Mouse (Mus musculus): ENCODE data around the gene Apoc2. TPM values are rescaled to one million over a fixed set of nuclear protein-coding genes. Genes with fewer than 3 reads are reported as not detected.
A peak's percentile ranks its signal among the peaks of the same experiment; 100 is the strongest.

Gene Apoc2
- polyA plus RNA-seq, 1 experiment, result 1.2 TPM

DNA sequence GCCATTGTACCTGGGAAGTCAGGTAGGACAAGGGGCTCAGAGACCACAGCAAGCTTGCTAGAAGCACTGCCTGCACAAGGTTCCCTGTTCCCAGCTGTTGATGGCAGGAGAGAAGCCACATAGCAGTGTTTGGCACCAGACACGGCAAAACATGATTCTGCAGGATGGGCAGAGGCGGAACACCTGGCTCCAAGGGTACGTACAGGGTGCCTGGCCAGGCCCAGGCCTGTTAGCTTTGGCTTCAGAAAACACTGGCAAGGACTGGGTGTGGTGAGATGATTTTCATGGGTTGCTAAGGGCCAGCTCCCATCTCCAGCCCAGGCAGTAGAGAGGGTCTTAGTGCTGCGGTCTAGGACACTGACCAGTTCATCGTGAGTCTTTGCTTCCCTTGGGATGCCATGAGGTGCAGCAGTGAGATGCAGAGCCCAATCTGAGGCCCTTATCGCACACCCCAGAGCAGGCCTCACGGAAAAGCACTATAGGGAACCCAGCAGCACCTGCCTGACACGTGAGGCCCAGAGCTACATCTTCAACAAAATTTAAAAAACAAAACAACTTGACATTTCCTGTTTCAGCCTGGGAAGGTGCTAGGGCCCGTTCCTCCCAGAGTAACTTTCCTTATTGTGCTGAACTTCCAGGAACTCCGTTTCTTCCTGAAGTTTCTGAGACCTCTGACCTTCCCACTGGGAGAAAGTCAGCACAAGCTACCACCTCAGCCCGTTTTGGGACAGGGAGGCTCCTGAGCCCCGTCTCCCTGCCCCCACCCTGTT, 22.7 kb upstream of the Apoc2 start:
- peaks cover 11% of the 10 kb centered on the region for H3K36me3 ChIP-seq (ENCODE audit: control insufficient read depth, insufficient read depth, low read length)
- no peaks in the 10 kb centered on the region for H3K27me3 ChIP-seq (ENCODE audit: control insufficient read depth, insufficient read depth, low read length)
- H3K4me1 ChIP-seq (ENCODE audit: control insufficient read depth, insufficient read depth, insufficient read length), result peaks cover 22% of the 10 kb centered on the region
- WGBS, result 56% methylated on average over 12 of the region's 12 CpGs
- H3K4me3 ChIP-seq (ENCODE audit: extremely low read depth, insufficient read depth, insufficient read length), result no peak overlapping the region
- peak overlapping the region; percentile 81 for H3K27ac ChIP-seq (ENCODE audit: insufficient read depth, low read length)
- no peak for TF ChIP-seq POLR2A (IDR thresholded peaks at IDR 0.05; ENCODE audit: low read depth, low read length)
- no peak for TF ChIP-seq CTCF (IDR thresholded peaks at IDR 0.05; ENCODE audit: extremely low read depth, insufficient read depth, insufficient read length, insufficient replicate concordance)
- peak in 1 of 2 experiments; percentile 25 for DNase-seq (ENCODE audit: low read depth in 1 of 2, low spot score in 2 of 2)

DNA sequence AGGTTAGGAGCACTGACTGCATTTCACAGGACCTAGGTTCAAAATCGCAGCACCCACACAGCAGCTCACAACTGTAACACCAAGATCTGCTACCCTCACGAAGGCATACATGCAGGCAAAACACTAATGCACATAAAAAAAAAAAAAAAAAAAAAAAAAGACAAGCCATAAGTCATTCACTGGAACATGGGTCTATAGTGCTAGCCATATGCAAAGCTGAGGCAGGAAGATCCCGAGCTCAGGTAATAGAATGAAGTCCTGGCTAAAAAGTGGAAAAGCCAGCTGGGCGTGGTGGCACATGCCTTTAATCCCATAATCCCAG, 22.0 kb upstream of the Apoc2 start:
- H3K36me3 ChIP-seq (ENCODE audit: control insufficient read depth, insufficient read depth, low read length), result peaks cover 11% of the 10 kb centered on the region
- WGBS, result 51% methylated on average over 4 of the region's 4 CpGs
- H3K4me3 ChIP-seq (ENCODE audit: extremely low read depth, insufficient read depth, insufficient read length), result no peak overlapping the region
- peak overlapping the region; percentile 85 for H3K27ac ChIP-seq (ENCODE audit: insufficient read depth, low read length)
- no peak for DNase-seq (ENCODE audit: low read depth in 1 of 2, low spot score in 2 of 2)
- H3K4me1 ChIP-seq (ENCODE audit: control insufficient read depth, insufficient read depth, insufficient read length), result peaks cover 22% of the 10 kb centered on the region
- TF ChIP-seq CTCF (IDR thresholded peaks at IDR 0.05; ENCODE audit: extremely low read depth, insufficient read depth, insufficient read length, insufficient replicate concordance) (no peak), POLR2A (IDR thresholded peaks at IDR 0.05; ENCODE audit: low read depth, low read length) (no peak)
- no peaks in the 10 kb centered on the region for H3K27me3 ChIP-seq (ENCODE audit: control insufficient read depth, insufficient read depth, low read length)

DNA sequence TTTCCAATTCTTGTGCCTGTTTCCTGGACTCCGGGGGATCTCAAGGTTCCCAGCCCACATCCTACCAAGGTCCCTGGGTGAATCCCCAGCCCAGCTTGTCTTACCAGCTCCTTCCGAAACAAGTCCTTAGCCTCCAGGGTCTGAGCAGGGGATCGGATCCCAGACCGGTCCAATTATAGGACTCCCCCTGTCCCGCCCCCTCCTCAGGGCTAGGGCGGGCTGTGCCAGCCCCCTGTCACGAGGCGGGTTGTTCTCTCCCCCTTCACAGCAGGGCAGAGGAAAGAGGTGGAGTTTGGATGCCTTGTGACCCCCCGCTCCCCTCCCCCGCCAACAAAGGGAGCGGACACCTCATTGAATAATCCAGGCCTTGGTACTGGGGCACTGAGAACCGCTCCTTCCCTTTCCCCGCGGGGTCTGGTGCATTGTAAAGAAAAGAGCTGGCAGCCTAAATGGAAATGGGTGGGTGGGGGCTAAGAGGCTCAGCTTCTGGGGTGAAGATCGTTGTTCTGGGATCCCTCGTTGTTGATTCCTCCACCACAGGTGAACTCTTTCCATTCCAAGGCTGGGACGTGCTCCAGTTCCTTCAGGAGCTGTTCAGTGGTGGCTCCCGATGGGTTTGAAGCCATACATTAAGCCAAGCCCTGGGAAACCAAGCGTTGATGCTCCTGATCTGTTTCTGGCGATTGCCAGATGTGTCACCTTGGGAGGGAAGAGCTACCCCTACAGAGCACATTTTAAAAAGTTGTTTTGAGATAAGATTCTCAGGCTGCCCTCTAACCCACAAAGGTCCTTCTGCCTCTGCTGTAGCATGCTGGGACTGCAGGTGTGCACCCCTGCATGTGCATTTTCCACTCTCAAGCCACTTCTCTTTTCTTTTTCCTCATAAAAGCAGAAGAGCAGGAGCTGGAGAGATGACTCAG, 21.4 kb upstream of the Apoc2 start, which contains the start of gene Apoe:
Gene Apoe (minus strand): TSS at position 282 of the 920 bp plus-strand sequence.
- Histone ChIP-seq H3K27me3 (ENCODE audit: control insufficient read depth, insufficient read depth, low read length) (no peaks in the 10 kb centered on the region), H3K4me1 (ENCODE audit: control insufficient read depth, insufficient read depth, insufficient read length) (peaks cover 22% of the 10 kb centered on the region), H3K4me3 (ENCODE audit: extremely low read depth, insufficient read depth, insufficient read length) (peak within 1 kb of the TSS; percentile 49), H3K36me3 (ENCODE audit: control insufficient read depth, insufficient read depth, low read length) (peaks cover 11% of the 10 kb centered on the region), H3K27ac (ENCODE audit: insufficient read depth, low read length) (peak within 1 kb of the TSS; percentile 85)
- peak in 1 of 2 experiments; percentile 33 for DNase-seq (ENCODE audit: low read depth in 1 of 2, low spot score in 2 of 2)
- 8% methylated on average over 20 of the region's 20 CpGs for WGBS
- TF ChIP-seq CTCF (IDR thresholded peaks at IDR 0.05; ENCODE audit: extremely low read depth, insufficient read depth, insufficient read length, insufficient replicate concordance) (no peak), POLR2A (IDR thresholded peaks at IDR 0.05; ENCODE audit: low read depth, low read length) (no peak)

DNA sequence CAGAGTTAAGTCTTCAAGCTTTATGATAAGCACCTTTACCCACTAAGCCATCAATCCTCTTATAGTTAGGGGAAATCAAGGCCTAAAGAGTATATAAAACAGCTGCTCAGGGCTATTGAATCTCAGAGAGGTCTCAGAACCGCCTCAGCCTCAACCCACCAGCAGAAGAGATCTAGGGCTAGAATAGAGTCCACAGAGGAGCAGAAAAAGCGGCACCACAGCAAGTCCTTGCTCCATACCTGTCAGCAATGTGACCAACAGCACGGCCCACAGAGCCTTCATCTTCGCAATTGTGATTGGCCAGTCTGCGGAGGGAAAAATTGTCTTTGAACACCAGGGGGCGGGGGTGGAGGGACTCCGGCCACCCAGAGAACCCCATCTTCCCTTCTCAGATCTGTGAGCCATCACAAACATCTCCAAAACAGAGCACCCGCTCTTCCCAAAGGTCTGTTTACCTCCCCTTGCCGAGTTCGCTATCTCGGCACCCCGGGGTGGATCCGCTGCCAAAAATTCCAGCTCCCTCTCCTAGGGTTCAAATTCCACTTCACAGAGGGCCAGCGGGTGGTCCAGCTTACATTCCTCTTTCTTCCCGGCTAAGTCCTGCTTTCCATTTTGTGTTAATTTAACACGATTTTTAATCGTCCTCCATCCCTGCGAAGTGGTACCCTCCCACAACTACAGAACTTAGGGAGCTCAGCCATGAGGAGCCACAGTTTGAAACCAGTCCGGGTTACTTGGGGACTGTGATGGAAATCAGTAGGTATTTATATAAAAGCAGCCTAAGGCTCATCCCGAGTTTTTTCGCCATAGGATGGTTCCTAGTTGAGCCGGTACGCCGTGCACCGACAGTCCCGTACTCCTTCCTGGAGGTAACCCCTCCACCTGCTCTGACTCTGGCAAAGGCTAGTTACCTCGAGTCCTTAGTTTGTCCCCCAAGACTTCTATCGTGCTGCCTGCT, 20.5 kb upstream of the Apoc2 start:
- H3K4me1 ChIP-seq (ENCODE audit: control insufficient read depth, insufficient read depth, insufficient read length), result peaks cover 22% of the 10 kb centered on the region
- TF ChIP-seq CTCF (IDR thresholded peaks at IDR 0.05; ENCODE audit: extremely low read depth, insufficient read depth, insufficient read length, insufficient replicate concordance) (0 out of 2 replicates have a peak, but pooled peaks have one; percentile 27), POLR2A (IDR thresholded peaks at IDR 0.05; ENCODE audit: low read depth, low read length) (no peak)
- H3K4me3 ChIP-seq (ENCODE audit: extremely low read depth, insufficient read depth, insufficient read length), result peak overlapping the region; percentile 49
- DNase-seq (ENCODE audit: low read depth in 1 of 2, low spot score in 2 of 2), result peak in 1 of 2 experiments; percentile 23
- peak overlapping the region; percentile 85 for H3K27ac ChIP-seq (ENCODE audit: insufficient read depth, low read length)
- WGBS, result 12% methylated on average over 28 of the region's 28 CpGs
- no peaks in the 10 kb centered on the region for H3K27me3 ChIP-seq (ENCODE audit: control insufficient read depth, insufficient read depth, low read length)
- H3K36me3 ChIP-seq (ENCODE audit: control insufficient read depth, insufficient read depth, low read length), result peaks cover 11% of the 10 kb centered on the region

DNA sequence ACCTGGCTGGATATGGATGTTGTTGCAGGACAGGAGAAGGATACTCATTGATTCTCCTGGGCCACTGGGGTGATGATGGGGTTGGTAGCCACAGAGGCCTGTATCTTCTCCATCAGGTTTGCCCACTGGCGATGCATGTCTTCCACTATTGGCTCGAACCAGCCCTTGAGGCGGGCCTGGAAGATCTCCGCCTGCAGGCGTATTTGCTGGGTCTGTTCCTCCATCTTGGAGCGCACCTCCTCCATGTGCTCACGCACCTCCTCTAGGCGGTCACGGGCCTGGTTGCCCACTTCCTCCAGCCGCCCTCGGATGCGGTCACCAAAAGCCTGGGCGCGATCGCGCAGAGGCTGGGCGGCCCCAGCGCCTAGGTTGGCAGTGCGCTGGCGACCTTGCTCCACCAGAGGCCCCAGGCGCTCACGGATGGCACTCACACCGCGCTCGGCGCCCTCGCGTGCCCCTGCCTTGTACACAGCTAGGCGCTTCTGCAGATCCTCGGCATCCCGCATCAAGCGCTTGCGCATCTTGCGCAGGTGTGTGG, 18.7 kb upstream of the Apoc2 start:
- Histone ChIP-seq H3K27me3 (ENCODE audit: control insufficient read depth, insufficient read depth, low read length) (no peaks in the 10 kb centered on the region), H3K27ac (ENCODE audit: insufficient read depth, low read length) (no peak overlapping the region), H3K4me3 (ENCODE audit: extremely low read depth, insufficient read depth, insufficient read length) (no peak overlapping the region), H3K4me1 (ENCODE audit: control insufficient read depth, insufficient read depth, insufficient read length) (peaks cover 21% of the 10 kb centered on the region), H3K36me3 (ENCODE audit: control insufficient read depth, insufficient read depth, low read length) (peaks cover 10% of the 10 kb centered on the region)
- DNase-seq (ENCODE audit: low read depth in 1 of 2, low spot score in 2 of 2), result no peak
- TF ChIP-seq CTCF (IDR thresholded peaks at IDR 0.05; ENCODE audit: extremely low read depth, insufficient read depth, insufficient read length, insufficient replicate concordance), result no peak
- TF ChIP-seq POLR2A (IDR thresholded peaks at IDR 0.05; ENCODE audit: low read depth, low read length), result no peak
- WGBS, result 96% methylated on average over 34 of the region's 34 CpGs

DNA sequence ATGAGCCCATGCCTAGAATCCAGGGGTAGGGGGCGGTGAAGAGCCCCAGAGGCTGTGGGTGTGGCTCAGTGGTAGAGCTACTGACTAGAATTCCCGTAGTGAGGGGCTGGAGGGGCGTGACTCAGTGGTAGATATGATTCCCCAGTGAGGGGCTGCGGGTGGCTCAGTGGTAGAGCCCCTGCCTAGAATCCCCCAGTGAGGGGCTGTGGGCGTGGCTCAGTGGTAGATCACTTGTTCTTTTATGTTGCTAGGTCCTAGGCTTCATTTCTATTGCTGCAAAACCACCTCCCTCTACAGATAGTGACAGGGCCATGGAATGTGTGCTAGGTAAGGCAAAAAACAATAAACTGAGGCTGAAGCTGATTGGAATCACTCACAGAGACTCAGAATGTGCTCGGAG, 18.1 kb upstream of the Apoc2 start:
- Histone ChIP-seq H3K36me3 (ENCODE audit: control insufficient read depth, insufficient read depth, low read length) (peaks cover 10% of the 10 kb centered on the region), H3K27me3 (ENCODE audit: control insufficient read depth, insufficient read depth, low read length) (no peaks in the 10 kb centered on the region), H3K4me3 (ENCODE audit: extremely low read depth, insufficient read depth, insufficient read length) (no peak overlapping the region), H3K4me1 (ENCODE audit: control insufficient read depth, insufficient read depth, insufficient read length) (peaks cover 18% of the 10 kb centered on the region), H3K27ac (ENCODE audit: insufficient read depth, low read length) (no peak overlapping the region)
- no peak for DNase-seq (ENCODE audit: low read depth in 1 of 2, low spot score in 2 of 2)
- 84% methylated on average over 6 of the region's 6 CpGs for WGBS
- TF ChIP-seq POLR2A (IDR thresholded peaks at IDR 0.05; ENCODE audit: low read depth, low read length) (no peak), CTCF (IDR thresholded peaks at IDR 0.05; ENCODE audit: extremely low read depth, insufficient read depth, insufficient read length, insufficient replicate concordance) (no peak)

Measured in spleen, adult 2 months (tissue).